Mouse (Mus musculus) C2C12 (cell line): Measurements from ENCODE around the gene Spata45.
A peak's percentile ranks its signal among the peaks of the same experiment; 100 is the strongest.

Experiments
- CEBPB ChIP-seq: IDR thresholded peaks from one replicate; pipeline ENCODE4 v1.6.1; 2011; ENCODE audit warnings: low read depth, mild to moderate bottlenecking, control low read depth, moderate library complexity
- CTCF ChIP-seq: IDR thresholded peaks from one replicate; pipeline ENCODE4 v1.5.1; 2011; ENCODE audit not compliant: control insufficient read depth, insufficient read depth, insufficient read length
- MAX ChIP-seq: IDR thresholded peaks from one replicate; pipeline ENCODE4 v1.6.1; 2011; ENCODE audit warnings: mild to moderate bottlenecking, control low read depth
- MYOD1 ChIP-seq: IDR thresholded peaks from one replicate; pipeline ENCODE4 v1.6.1; 2011; ENCODE audit warnings: low read depth; ENCODE audit not compliant: control insufficient read depth, insufficient read length
- MYOG ChIP-seq: IDR thresholded peaks from one replicate; pipeline ENCODE4 v1.6.1; 2011; ENCODE audit not compliant: control insufficient read depth, insufficient read length; ENCODE audit errors: extremely low read depth
- USF1 ChIP-seq: IDR thresholded peaks from one replicate; pipeline ENCODE4 v1.6.1; 2011; ENCODE audit warnings: low read depth, mild to moderate bottlenecking, control low read depth, moderate library complexity

DNA sequence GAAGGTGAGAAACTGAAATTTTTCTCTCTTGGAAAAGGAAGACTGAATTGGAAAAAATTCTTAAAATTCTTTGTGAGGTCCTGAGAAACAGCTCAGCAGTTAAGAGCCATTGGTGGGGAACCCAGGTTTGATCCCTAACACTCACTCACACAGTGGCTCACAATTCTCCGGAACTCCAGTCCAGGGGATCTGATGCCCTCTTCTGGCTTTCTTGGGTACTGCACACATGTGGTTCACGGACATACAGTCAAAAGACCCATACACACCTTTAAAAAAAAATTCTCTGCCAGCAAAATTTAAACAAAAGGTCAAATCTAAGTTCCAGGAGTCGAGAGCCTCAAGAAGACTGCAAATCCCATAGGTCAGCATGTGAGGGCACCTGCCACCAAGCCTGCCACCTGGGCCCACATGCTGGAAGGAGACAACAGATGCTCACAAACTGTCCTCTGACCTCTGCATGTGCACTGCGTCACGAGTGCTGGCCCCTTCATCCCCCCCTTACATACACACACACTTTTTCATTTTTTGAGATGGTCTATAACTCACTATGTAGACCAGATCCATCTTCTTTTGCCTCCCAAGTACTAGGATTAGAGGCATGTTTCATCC is 48.6 kb downstream of the Spata45 start:
- TF ChIP-seq CTCF: peak; percentile 3
- no peak for TF ChIP-seq CEBPB
- no peak for TF ChIP-seq MYOD1
- TF ChIP-seq MAX: no peak
- no peak for TF ChIP-seq USF1
- TF ChIP-seq MYOG: no peak
